Mouse (Mus musculus) hindbrain, postnatal 0 days (tissue): Measurements from ENCODE around the gene Atp2b2. TPM values are rescaled to one million over a fixed set of nuclear protein-coding genes. Genes with fewer than 3 reads are reported as not detected.

ENCODE experiments used
- ATAC-seq: fragments of 200-750 bp; cut with Nextera tagmentation; 2 replicates; pipeline ENCODE4 v1.8.0; 2017; ENCODE audit warnings: mild to moderate bottlenecking, moderate TSS enrichment, moderate library complexity
- DNase-seq: peaks from one replicate; pipeline ENCODE4 v3.0.0-alpha.2; 2015; ENCODE audit warnings: low spot score
- H3K27ac ChIP-seq: fragments of 300-500 bp; sonication (generic); 2 replicates; pipeline ENCODE4 v1.5.1; 2014; ENCODE audit warnings: mild to moderate bottlenecking
- H3K27me3 ChIP-seq: fragments of 300-500 bp; sonication (generic); 2 replicates; pipeline ENCODE4 v1.6.1; 2014; ENCODE audit warnings: low read length, mixed read lengths; ENCODE audit not compliant: insufficient read depth
- H3K36me3 ChIP-seq: fragments of 300-500 bp; sonication (generic); 2 replicates; pipeline ENCODE4 v1.6.1; 2014; ENCODE audit warnings: low read length, mixed read lengths; ENCODE audit not compliant: insufficient read depth
- H3K4me1 ChIP-seq: fragments of 300-500 bp; sonication (generic); 2 replicates; pipeline ENCODE4 v1.6.1; 2014; ENCODE audit warnings: antibody characterized with exemption, low read length, mixed read lengths; ENCODE audit not compliant: insufficient read depth
- H3K4me2 ChIP-seq: fragments of 300-500 bp; sonication (generic); 2 replicates; pipeline ENCODE4 v1.6.1; 2014; ENCODE audit warnings: low read depth, mild to moderate bottlenecking, low read length, moderate library complexity, mixed read lengths
- H3K4me3 ChIP-seq: fragments of 300-500 bp; sonication (generic); 2 replicates; pipeline ENCODE4 v1.5.1; 2014; ENCODE audit warnings: low read length
- H3K9ac ChIP-seq: fragments of 300-500 bp; sonication (generic); replicated peaks from 2 replicates; pipeline ENCODE4 v1.6.1; 2014; ENCODE audit warnings: mild to moderate bottlenecking, low read length, moderate library complexity, mixed read lengths
- H3K9me3 ChIP-seq: fragments of 300-500 bp; sonication (generic); 2 replicates; pipeline ENCODE4 v1.6.1; 2016; ENCODE audit warnings: low read length, mixed read lengths
- CTCF ChIP-seq: IDR thresholded peaks from 2 replicates; pipeline ENCODE4 v1.5.1; 2016; ENCODE audit warnings: antibody characterized with exemption, control low read depth, low read depth
- WGBS: fragments of 180-500 bp; shearing (Covaris S2); extraction: QIAGEN DNeasy Blood & Tissue Kit; methylation state at CpG from one replicate; pipeline ENCODE4 v1.1.7; 2014; 5-methylcytosine and 5-hydroxymethylcytosine counted together
- polyA plus RNA-seq: library from polyadenylated mRNA; unstranded; fragments of >200 nt; fragmentation: Nextera tagmentation; extraction: Ambion mirVana; gene quantifications from 2 replicates; pipeline ENCODE4 v1.2.1, GENCODE M21; 2015
- total RNA-seq: library from RNA; depleted of rRNA; stranded (reverse); fragments of >200 nt; gene quantifications from 2 replicates; pipeline ENCODE4 v1.2.3, GENCODE M21; 2014

Gene Atp2b2
- total and polyA plus RNA-seq, 2 experiments from 2014 or later, result 58.8 to 127 TPM

GRCm38 (mm10) chr6:113978673-113979072 is 63.7 kb downstream of the Atp2b2 start:
- Histone ChIP-seq H3K4me2 (no peak overlapping the region), H3K4me1 (no peaks in the 10 kb centered on the region), H3K9me3 (no peaks in the 10 kb centered on the region), H3K27ac (no peak overlapping the region), H3K36me3 (no peaks in the 10 kb centered on the region), H3K27me3 (no peaks in the 10 kb centered on the region), H3K4me3 (no peak overlapping the region), H3K9ac (no peak overlapping the region)
- DNase-seq (no peak), ATAC-seq (no peak)
- WGBS, result 78% methylated on average over 8 of the region's 8 CpGs
- TF ChIP-seq CTCF, result no peak

DNA sequence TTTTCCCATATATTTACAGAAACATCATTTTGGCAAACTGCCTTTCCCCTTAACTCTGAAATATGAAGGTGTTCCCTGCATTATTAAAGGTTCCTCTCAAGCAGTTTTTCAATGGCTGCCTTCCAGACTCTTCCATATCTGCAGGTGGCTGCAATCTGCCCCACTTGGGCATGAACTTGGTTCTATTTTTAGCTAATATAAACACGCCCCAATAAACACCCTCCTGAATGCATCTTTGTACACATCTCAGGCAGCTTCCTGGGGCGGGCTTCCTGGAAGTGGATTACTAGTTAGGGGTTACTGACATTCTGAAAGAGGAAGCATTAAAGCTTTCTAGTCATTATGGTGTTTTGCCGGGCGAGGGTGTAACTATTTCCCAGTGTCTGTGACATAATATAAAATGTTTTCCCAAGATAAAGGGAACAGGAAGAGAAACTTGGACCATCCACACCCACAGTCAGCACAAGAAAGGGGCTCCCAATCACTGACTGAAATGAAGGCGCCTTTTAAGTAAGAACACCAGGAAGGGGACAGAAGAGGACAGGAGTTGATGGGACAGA is 64.2 kb downstream of the Atp2b2 start:
- ATAC-seq (no peak), DNase-seq (peak; percentile 37)
- Histone ChIP-seq H3K36me3 (no peaks in the 10 kb centered on the region), H3K4me3 (no peak overlapping the region), H3K27me3 (no peaks in the 10 kb centered on the region), H3K4me2 (no peak overlapping the region), H3K9me3 (no peaks in the 10 kb centered on the region), H3K27ac (no peak overlapping the region), H3K9ac (no peak overlapping the region), H3K4me1 (no peaks in the 10 kb centered on the region)
- no peak for TF ChIP-seq CTCF
- WGBS, result 64% methylated on average over 5 of the region's 5 CpGs

DNA sequence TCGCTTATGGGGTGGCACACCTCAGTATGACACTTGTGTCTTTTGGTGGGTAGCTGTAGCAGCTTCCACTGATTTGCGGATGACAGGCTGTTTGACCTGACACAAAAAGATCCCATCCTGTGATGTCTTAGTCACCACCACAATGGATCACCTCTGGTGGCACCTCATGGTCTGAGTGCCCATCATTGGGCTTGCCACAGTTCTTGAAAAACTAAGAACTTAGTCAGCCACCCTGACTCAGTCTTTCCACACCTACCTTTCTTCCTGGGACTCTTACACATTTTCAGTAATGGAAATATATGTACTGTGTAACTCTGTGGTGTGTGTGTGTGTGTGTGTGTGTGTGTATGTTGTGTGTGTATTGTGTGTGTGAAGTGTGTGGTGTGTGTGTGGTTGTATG is 71.5 kb downstream of the Atp2b2 start:
- Histone ChIP-seq H3K36me3 (no peaks in the 10 kb centered on the region), H3K4me2 (no peak overlapping the region), H3K9ac (no peak overlapping the region), H3K4me1 (0 out of 2 replicates have a peak, but pooled peaks cover 3% of the 10 kb centered on the region), H3K27me3 (no peaks in the 10 kb centered on the region), H3K9me3 (no peaks in the 10 kb centered on the region), H3K4me3 (no peak overlapping the region), H3K27ac (no peak overlapping the region)
- ATAC-seq, result no peak
- DNase-seq, result no peak
- WGBS, result 78% methylated on average over 2 of the region's 2 CpGs
- TF ChIP-seq CTCF, result no peak

- Histone ChIP-seq H3K27me3 (no peaks in the 10 kb centered on the region), H3K4me1 (0 out of 2 replicates have a peak, but pooled peaks cover 3% of the 10 kb centered on the region), H3K9me3 (no peaks in the 10 kb centered on the region), H3K9ac (no peak overlapping the region), H3K4me2 (no peak overlapping the region), H3K4me3 (no peak overlapping the region), H3K36me3 (no peaks in the 10 kb centered on the region), H3K27ac (no peak overlapping the region)
- DNase-seq, result no peak
- 44% methylated on average over 9 of the region's 9 CpGs for WGBS
- no peak for TF ChIP-seq CTCF
- ATAC-seq, result no peak
These were observed 71.9 kb downstream of the Atp2b2 start for GRCm38 (mm10) chr6:113970464-113970863.

DNA sequence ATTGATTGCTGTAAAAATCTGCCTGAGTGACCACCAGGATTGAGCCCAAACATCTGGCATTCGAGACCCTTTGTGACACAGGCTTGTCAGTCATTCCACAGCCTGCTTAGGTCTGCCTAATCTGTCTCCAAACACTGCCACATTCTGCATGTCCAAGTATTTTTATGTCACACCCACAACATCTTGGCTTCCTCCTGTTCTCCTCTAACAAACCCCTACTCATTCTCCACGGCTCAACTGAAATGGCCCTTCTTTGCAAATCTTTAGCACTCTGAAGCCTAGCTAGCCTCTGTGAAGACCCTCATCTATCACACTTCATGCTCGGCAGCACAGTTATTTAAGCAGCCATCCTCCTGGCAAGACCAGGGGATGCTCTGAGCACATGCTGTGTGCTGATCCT is 72.7 kb downstream of the Atp2b2 start:
- WGBS, result 34% methylated on average over 3 of the region's 3 CpGs
- ATAC-seq (no peak), DNase-seq (no peak)
- Histone ChIP-seq H3K27me3 (no peaks in the 10 kb centered on the region), H3K27ac (no peak overlapping the region), H3K36me3 (no peaks in the 10 kb centered on the region), H3K4me1 (0 out of 2 replicates have a peak, but pooled peaks cover 3% of the 10 kb centered on the region), H3K4me2 (no peak overlapping the region), H3K4me3 (no peak overlapping the region), H3K9me3 (no peaks in the 10 kb centered on the region), H3K9ac (no peak overlapping the region)
- no peak for TF ChIP-seq CTCF

DNA sequence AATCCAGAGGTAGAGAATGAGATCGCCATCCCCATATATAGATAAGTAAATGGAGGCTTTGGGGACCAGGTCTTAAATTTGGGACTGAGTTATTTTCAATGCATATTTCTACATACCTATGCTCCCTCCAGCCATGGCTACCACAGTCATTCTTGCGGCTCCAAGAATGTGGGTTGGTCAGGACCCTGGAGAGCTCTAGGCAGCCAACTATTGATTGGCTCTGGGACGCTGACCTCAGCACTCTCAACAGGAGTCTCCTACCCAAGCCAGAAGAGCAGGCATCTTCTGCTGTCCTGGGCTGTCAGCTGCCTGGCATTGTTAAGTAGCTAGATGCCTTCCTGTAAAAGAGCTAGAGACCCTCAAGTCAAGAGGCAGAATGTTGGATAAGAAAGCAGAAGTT is 79.6 kb downstream of the Atp2b2 start:
- Histone ChIP-seq H3K4me3 (no peak overlapping the region), H3K9me3 (no peaks in the 10 kb centered on the region), H3K27me3 (no peaks in the 10 kb centered on the region), H3K4me1 (no peaks in the 10 kb centered on the region), H3K9ac (no peak overlapping the region), H3K4me2 (no peak overlapping the region), H3K36me3 (no peaks in the 10 kb centered on the region), H3K27ac (no peak overlapping the region)
- WGBS, result 22% methylated on average over 3 of the region's 3 CpGs
- no peak for TF ChIP-seq CTCF
- DNase-seq (peak; percentile 40), ATAC-seq (no peak)

DNA sequence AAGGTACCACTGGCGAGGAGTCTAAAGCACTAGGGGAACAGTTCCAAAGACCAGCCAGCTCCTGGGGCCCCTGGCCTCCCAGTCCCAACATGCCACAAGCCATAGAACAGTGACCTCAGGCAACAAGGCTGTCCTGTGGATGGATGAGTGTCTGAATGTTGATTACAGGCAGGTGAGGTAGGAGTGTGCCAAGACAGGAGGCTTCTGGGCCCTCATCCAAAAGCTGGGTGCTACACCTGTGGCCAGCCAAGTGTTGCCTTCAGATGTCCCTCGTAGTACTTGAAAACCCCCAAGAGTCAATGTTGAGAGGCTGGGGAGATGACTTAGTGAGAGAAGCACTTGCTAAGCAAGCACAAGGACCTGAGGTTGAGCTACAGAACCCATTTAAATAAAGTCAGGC is 80.8 kb downstream of the Atp2b2 start:
- no peak for TF ChIP-seq CTCF
- H3K4me2 ChIP-seq, result no peak overlapping the region
- no peak overlapping the region for H3K27ac ChIP-seq
- H3K4me1 ChIP-seq, result no peaks in the 10 kb centered on the region
- H3K4me3 ChIP-seq, result no peak overlapping the region
- ATAC-seq (no peak), DNase-seq (no peak)
- no peak overlapping the region for H3K9ac ChIP-seq
- H3K27me3 ChIP-seq, result no peaks in the 10 kb centered on the region
- no peaks in the 10 kb centered on the region for H3K36me3 ChIP-seq
- 77% methylated on average over 2 of the region's 2 CpGs for WGBS
- H3K9me3 ChIP-seq, result no peaks in the 10 kb centered on the region
